Mouse (Mus musculus) T-helper 17 cell (primary cell): ENCODE measurements at regions not wholly inside any gene's neighbourhood (a gene's known extent, or its start where the extent isn't known, plus 50 kb on each side); places are given as distances from the start of the nearest gene placed in this dataset.

Experiments
- in situ Hi-C, 2 experiments: fragments of 300-600 bp; cut with MboI, MseI; formaldehyde crosslinking; loops; 1 replicate in 1 of 2; 2 replicates in 1 of 2; pipeline ENCODE4 v1.15.1; 2025; ENCODE audit warnings: high pct_unique_total_duplicates in 2 of 2

DNA sequence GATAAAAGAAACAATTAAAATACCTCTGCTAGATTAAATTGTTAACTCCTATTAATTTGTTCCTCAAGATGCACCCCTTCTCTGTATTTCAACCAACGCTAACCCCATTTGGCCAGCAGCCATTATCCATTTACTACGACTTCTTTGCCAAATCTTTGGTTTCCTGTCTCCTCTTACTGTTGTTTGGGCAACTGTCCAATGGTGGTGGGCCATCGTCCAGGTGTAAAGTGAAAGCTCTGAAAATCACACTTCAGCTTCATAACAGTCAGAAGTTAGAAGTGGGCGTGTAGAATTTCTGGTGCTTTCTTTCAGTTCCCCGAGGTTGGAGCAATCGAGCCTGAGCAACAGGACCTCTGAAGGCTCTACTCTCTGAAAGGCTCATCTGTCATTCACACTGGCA lies 66.8 kb upstream of the Zbtb20 start:
- in situ Hi-C loops: no loop called here

GRCm38 (mm10) chr16:42807536-42807935 lies 68.1 kb upstream of the Zbtb20 start:
- in situ Hi-C loops: no loop called here

GRCm38 (mm10) chr16:42803609-42804008 lies 72.1 kb upstream of the Zbtb20 start:
- in situ Hi-C loops: no loop called here

DNA sequence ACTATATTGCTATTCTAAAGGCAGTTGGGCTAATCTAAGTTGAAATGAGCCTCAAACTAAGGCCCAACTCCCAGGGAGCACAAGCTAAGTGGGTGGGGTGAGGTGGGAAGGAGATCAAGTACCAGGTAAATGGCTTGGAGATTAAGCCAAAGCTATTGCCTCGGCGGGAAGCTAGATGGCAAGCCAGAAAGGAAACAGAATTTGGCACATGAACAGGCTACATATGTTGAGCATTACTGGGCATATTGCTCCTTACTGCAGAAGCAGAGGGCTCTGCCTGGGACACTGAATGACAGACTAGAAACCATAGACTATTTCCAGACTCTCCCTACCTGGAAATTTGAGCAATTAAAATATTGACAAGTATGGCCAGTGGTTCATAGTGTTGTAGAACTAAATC lies 83.1 kb upstream of the Zbtb20 start:
- in situ Hi-C loops: loop anchor here (5.0 to 25.0 kb wide), 2 partner anchors 65 to 530 kb away; no protein-coding TSS in a partner anchor

- in situ Hi-C loops: loop anchor here in 1 of 2 experiments (25.0 kb wide), 1 partner anchor 522 kb away; no protein-coding TSS in a partner anchor
Observed at GRCm38 (mm10) chr16:42784712-42785111, 91.0 kb upstream of the Zbtb20 start.

- in situ Hi-C loops: loop anchor here in 1 of 2 experiments (25.0 kb wide), 1 partner anchor 522 kb away; no protein-coding TSS in a partner anchor
Observed at GRCm38 (mm10) chr16:42784031-42784430, 91.7 kb upstream of the Zbtb20 start.

- in situ Hi-C loops: loop anchor here in 1 of 2 experiments (25.0 kb wide), 1 partner anchor 520 kb away; no protein-coding TSS in a partner anchor
Observed at GRCm38 (mm10) chr16:42782091-42782679, 93.5 kb upstream of the Zbtb20 start.

DNA sequence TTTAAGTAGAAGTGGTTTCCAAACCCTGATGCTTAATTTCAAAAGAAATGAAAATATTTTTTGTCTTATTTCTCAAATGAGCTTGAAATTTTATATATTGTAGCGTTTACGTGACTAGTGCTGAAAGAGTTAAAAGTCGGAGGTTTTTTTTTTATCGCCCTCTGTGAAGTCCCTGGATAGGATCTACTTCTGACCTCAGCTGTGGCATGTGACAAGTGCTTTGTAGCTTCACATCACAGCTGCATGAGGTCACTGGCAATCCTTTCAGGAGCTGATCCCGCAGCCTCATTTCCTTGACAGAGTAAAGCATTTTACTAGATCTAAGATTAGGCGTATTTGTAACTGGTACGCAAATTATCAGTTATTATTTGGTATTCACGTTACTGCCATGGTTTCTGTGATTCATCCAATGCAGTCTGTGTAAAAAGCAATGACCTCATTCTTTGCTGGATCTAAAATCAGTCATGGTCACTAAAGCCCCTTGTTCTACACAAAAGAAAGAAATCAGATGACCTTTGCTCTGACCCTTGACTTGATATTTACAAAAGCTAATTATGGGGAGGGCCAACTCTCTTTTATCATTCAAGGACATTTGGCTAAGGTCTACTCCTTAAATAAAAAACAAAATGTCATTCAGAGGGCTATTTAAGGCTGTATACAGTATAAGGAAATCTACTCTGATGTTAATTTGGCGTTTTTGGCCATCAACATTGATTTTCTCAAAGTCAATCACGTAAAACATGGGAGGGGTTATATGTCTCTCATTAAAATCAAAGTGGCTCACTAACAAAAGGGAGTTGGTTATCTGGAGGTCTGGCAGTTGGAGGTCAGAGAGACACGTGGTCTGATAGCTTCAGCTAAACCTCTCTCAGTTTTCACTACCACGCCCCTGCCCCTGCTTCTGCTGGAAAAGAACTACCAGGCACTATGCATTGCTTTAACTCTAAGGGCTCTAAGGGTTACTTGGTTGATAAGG lies 94.3 kb upstream of the Zbtb20 start:
- in situ Hi-C loops: loop anchor here in 1 of 2 experiments (25.0 kb wide), 1 partner anchor 519 kb away; no protein-coding TSS in a partner anchor

- in situ Hi-C loops: loop anchor here in 1 of 2 experiments (25.0 kb wide), 1 partner anchor 518 kb away; no protein-coding TSS in a partner anchor
Observed at GRCm38 (mm10) chr16:42779957-42780356, 95.7 kb upstream of the Zbtb20 start.

- in situ Hi-C loops: no loop called here
Observed at GRCm38 (mm10) chr16:42772640-42773039, 103.0 kb upstream of the Zbtb20 start.

- in situ Hi-C loops: no loop called here
Observed at GRCm38 (mm10) chr16:42770199-42770598, 105.5 kb upstream of the Zbtb20 start.

DNA sequence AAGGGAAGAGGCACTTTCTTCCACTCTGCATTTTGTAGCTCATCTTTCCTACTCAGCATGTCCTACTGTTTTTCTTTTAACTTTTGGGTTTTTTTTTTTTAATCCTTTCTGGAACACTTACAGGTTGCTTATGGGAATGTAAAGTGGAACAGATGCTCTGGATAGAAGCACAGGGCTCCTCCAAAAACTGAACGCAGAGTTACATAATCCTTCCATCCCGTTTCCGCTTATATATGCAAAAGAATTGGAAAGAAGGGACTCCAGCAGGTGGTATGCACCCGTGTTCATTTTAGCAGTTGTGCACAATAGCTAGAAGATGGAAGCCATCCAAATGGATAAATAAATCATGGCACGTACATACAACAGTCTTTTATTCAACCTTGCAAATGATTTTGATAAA lies 127.0 kb upstream of the Zbtb20 start:
- in situ Hi-C loops: no loop called here

DNA sequence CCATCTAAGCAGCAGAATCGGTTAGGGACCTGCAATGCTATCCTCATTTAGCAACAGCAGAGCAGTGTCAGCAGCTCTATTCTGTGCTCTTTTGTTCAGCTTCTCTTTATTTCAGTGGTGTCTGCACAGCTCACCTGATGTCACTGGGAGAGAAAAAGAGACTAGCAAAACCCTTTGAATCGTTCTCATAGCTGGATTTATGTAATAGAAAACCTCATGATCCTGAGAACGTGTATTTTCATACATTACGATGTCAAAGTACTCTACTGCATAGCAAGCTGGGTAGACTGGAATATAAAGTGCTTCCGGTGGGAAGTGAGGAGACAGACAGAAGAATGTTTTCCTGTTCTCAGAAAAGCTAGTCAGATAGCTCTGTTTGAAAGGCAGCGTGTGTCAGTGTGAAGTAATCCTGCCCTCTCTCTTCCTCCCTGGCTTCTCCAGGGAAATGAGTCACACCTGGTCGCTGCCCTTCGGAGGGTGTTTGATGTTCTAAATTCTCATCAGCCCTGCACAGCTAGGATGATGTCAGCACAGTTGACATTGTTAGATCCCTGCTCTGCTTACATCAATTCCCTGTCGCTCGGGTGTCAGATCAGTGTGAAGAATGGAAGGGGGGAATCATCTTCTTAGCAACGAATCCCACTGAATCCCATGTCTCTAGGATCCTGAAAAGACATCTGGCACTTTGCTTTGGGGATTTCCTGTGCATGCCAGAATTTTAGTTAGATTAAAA lies 129.6 kb upstream of the Zbtb20 start:
- in situ Hi-C loops: no loop called here

- in situ Hi-C loops: no loop called here
Observed at GRCm38 (mm10) chr16:42743538-42743937, 132.1 kb upstream of the Zbtb20 start.

DNA sequence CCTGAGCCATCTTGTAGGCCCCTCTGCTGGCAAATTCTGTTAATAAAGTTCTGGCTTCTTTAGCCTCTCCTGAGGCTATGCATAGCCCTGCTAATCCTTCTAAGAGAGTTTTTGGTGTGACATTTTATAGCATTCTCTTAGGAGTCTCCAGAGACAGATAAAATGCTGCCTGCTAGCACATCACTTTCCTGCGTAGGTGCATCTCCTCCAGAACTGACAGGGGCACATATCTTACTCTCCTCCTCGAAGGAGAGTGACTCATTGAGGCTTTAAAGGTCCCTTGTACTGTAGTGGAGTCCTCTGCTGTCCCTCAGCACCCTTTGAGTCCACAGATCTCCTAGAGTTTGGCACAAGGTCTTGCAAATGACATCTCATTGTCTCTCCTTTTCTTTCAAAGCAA lies 132.6 kb upstream of the Zbtb20 start:
- in situ Hi-C loops: no loop called here

DNA sequence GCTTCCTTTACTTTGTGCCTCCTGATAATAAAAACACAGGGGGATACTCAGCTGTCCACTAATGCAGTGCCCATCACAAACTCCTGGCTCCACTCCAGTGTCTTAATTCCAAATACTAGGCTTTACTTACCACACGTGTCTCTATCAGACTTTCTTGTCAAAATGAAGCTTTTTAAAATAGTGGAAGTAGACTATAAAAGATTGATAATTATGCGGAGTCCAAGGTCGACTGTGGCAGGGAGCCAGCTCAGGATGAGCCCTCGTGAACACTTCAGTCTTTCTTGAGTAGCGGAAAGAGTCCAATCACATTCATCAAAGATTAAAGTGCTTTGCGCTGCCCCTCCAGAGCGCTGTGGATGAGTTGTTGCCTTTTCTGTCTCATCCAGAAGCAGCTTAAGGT lies 147.9 kb upstream of the Zbtb20 start:
- in situ Hi-C loops: loop anchor here in 1 of 2 experiments (5.0 kb wide), 1 partner anchor 64 kb away; no protein-coding TSS in a partner anchor

DNA sequence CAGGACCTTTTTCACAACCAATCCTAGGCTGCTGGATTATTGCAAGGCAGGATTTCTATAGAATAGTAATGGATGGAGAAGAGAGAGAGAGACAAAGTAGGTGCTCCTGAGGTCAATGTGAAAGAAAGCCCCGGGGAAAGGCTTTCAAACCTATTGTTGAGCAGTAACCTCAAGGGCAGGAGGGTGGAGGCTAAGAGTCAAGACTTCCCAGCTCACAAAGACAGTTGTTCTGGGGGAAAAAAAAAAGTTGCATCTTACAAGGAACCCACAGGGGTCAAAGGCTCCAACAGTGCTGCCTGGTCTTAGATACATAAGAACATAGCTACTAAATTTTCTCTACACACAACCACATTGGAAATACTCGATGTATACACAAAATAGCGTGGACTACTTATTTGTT lies 155.8 kb upstream of the Zbtb20 start:
- in situ Hi-C loops: no loop called here

GRCm38 (mm10) chr16:42718452-42718851 lies 157.2 kb upstream of the Zbtb20 start:
- in situ Hi-C loops: no loop called here

DNA sequence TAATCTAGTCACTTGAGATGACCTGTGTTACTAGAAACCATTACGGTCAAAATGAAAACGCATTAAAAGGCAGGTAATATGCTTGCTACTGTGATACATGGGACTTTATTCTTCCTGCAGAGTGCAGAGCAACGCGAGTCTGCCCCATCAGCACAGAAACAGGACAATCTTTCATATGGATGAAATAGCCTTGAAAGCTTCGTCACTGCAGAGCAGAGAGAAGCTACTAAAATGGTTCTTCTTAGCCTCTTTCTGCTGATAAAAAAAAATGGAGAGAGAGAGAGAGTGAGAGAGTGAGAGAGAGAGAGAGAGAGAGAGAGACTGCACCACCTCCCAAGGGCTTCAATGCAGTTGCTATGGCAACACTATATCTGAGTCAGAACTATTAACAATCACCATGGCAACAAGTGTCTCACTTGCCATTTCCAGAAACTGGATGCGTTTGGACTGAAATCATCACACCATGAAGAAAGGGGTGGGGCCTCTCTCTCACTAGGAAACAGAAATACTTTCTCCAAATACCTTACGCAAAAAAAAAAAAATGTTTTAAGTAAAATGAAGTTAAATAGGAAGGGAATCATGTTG lies 157.8 kb upstream of the Zbtb20 start:
- in situ Hi-C loops: no loop called here

GRCm38 (mm10) chr16:42717075-42717827 lies 158.4 kb upstream of the Zbtb20 start:
- in situ Hi-C loops: no loop called here
